Mouse (Mus musculus) brain, embryonic 14.5 days (tissue): ENCODE data around the gene Ing1.

Source experiments
- CTCF ChIP-seq: fragments of 200-500 bp; IDR thresholded peaks from 2 replicates; pipeline ENCODE4 v1.5.1; 2012; ENCODE audit warnings: inconsistent platforms, mild to moderate bottlenecking, moderate library complexity, borderline replicate concordance; ENCODE audit not compliant: insufficient read depth, insufficient read length; ENCODE audit errors: extremely low read depth
- POLR2A ChIP-seq: fragments of 200-500 bp; IDR thresholded peaks from 2 replicates; pipeline ENCODE4 v1.6.1; 2012; ENCODE audit warnings: mild to moderate bottlenecking, inconsistent platforms, borderline replicate concordance; ENCODE audit not compliant: poor library complexity, insufficient read depth, insufficient read length, severe bottlenecking; ENCODE audit errors: extremely low read depth

DNA sequence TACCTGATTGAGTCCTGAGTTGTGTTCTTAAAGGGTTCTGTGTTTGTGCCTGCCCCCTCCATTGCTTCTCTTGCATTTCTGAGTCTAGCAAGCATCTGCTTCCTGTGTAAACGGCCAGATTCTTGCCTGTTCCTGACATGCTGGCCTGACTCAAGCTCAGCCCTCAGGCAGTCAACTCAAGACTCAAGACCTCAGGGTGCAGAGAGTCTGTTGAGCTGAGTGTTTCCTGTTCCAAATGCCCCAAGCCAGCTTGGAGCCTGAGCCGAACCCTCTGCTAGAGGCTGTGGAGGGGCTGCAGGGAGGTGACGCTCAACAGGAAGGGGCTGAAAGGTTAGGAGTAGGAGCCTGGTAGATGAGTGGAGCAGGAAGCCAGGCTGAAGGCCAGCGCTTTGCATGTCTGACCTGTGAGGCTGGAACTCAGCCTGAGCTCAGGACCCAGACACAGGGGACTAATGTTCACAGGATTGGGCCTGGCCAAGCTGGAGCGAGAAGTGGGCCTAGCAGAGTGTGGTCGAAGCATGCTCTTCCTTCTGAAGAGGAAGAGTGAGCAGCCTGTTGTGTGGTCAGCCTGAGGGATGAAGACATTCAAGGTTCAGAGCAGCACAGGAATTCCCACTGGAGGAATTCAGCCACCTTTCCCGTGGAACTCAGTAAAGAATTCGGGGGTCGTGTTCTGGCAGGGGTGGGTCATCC lies 19.7 kb downstream of the Ing1 start:
- TF ChIP-seq POLR2A = no peak
- no peak for TF ChIP-seq CTCF
